Mouse (Mus musculus): ENCODE data around the gene Gimap7. TPM values are rescaled to one million over a fixed set of nuclear protein-coding genes. Genes with fewer than 3 reads are reported as not detected.
"Not testable (repeated sequence)": the region's sequence is repeated elsewhere in the genome, so short reads cannot be mapped to it uniquely, and the experiment has no call there.

The Gimap7 gene
- polyA plus RNA-seq, 1 experiment from 2014 or later, result not detected

DNA sequence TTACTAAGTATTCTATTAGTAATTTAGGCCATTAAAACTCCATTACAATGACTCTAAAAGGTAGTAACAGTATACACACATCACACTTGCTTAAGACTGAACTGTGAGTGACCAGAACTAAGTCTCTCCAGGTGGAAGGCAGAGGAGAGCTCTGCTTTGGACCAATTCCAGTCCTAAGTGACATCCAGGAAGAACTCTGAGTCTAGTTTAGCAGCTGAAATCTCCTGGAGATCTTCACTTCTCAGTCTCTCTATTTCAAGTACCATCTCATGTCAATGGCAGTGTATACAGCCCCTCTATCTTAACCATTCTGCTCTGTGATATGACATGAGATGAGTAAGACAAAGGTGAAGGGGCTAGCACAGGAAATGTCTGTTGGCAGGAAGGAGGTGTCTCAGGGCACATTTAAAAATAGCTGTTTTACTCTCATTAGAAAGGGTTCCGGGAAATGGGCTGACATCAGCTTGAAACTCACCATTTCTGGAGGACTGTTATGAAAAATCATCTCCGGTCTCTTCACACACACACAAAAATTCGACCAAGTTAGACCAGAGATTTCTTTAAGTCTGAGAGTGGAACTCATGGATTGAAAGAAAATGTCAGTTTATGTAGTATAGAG, 36.8 kb upstream of the Gimap7 start:
- H3K27me3 ChIP-seq (replicated peaks), result no peaks in the 10 kb centered on the region
- no peak for ATAC-seq (ENCODE audit: insufficient read depth, low FRiP score, low read depth)
- H3K9ac ChIP-seq, result no peak overlapping the region
- H3K4me3 ChIP-seq (replicated peaks), result no peak overlapping the region
- no peaks in the 10 kb centered on the region for H3K36me3 ChIP-seq
- H3K4me1 ChIP-seq, result no peaks in the 10 kb centered on the region
- no peaks in the 10 kb centered on the region for H3K9me3 ChIP-seq
- no peak overlapping the region for H3K4me2 ChIP-seq
- 60% methylated on average over 3 of the region's 3 CpGs for WGBS
- no peak overlapping the region for H3K27ac ChIP-seq

DNA sequence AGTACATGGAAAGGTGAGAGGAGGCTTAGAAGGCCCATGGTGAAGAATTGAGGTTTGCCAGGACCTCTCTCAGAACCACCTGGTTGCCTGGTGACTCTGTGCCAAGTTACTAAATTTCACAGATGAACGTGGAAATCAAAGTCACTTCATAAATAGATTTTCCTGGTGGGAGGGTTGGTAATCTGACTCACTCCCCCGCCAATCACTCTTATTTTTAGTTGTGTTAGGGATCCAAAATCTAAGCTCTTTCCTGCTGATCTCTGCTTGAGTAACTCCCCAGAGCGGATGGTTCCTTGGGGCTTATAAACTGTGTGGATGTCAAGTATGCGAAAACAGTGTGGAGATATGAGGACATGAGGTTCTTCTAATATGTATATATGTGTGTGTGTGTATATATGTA, 36.1 kb upstream of the Gimap7 start:
- Histone ChIP-seq H3K4me3 (replicated peaks) (no peak overlapping the region), H3K4me1 (no peaks in the 10 kb centered on the region), H3K4me2 (no peak overlapping the region), H3K27ac (no peak overlapping the region), H3K36me3 (no peaks in the 10 kb centered on the region), H3K9me3 (no peaks in the 10 kb centered on the region), H3K27me3 (replicated peaks) (no peaks in the 10 kb centered on the region), H3K9ac (no peak overlapping the region)
- ATAC-seq (ENCODE audit: insufficient read depth, low FRiP score, low read depth), result no peak
- WGBS, result 72% methylated on average over 4 of the region's 4 CpGs

- not testable (repeated sequence) for H3K4me2 ChIP-seq; H3K4me1 ChIP-seq; H3K9ac ChIP-seq; ATAC-seq (ENCODE audit: insufficient read depth, low FRiP score, low read depth); H3K4me3 ChIP-seq (replicated peaks); H3K9me3 ChIP-seq; H3K27ac ChIP-seq; H3K27me3 ChIP-seq (replicated peaks); H3K36me3 ChIP-seq
- WGBS, result 91% methylated on average over 4 of the region's 4 CpGs
These were observed 35.1 kb upstream of the Gimap7 start for GRCm38 (mm10) chr6:48683263-48683821.

DNA sequence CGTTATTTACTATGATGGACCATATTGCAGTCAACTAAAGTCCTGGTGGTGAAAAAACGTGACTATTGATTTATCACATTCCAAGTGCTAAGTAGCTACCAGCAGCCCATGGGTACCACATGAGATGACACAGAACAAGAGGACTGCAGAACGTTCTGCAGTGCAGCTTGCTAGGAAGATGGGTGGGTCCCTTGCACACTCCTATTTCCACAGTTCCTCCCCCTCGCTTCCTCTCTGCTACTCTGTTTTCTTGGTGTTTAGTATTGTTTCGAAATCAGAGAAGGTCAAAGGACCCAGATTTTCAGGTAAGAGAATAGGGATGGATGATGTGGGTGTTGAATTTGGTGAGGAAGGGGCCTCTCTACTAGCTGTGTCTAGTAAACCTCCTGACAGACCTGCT, 34.1 kb upstream of the Gimap7 start, which contains the start of gene Gimap4:
Gimap4 (plus strand) TSS at position 231 of the 400 bp plus-strand sequence.
- H3K36me3 ChIP-seq, result no peaks in the 10 kb centered on the region
- H3K27ac ChIP-seq, result no peak within 1 kb of the TSS
- no peak within 1 kb of the TSS for H3K4me2 ChIP-seq
- no peak within 1 kb of the TSS for H3K4me3 ChIP-seq (replicated peaks)
- WGBS, result 60% methylated on average over 5 of the region's 5 CpGs
- H3K9ac ChIP-seq, result no peak within 1 kb of the TSS
- no peaks in the 10 kb centered on the region for H3K27me3 ChIP-seq (replicated peaks)
- no peaks in the 10 kb centered on the region for H3K9me3 ChIP-seq
- H3K4me1 ChIP-seq, result no peaks in the 10 kb centered on the region
- no peak for ATAC-seq (ENCODE audit: insufficient read depth, low FRiP score, low read depth)

DNA sequence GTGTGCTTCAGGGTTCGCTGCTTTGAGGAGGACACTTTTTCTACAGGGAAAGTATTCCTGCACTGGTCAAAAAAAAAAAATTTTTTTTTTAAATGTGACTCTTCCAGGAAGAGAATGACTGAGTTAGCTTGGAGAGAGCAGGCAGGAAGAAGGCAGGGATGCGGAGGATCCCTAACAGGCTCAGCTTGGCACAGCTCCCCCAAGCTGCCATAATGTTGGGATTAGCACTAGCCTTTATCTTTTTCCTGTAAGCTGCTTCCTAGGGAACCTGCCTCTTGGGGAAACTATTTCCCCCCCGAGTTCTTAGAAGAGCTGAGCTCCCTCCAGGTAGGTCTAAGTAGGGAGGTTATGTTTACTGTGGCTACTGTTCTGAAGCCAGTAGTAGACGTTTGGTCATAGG, 33.6 kb upstream of the Gimap7 start:
- no peaks in the 10 kb centered on the region for H3K4me1 ChIP-seq
- no peak overlapping the region for H3K9ac ChIP-seq
- no peak for ATAC-seq (ENCODE audit: insufficient read depth, low FRiP score, low read depth)
- H3K9me3 ChIP-seq, result no peaks in the 10 kb centered on the region
- H3K4me2 ChIP-seq, result no peak overlapping the region
- no peaks in the 10 kb centered on the region for H3K36me3 ChIP-seq
- no peak overlapping the region for H3K4me3 ChIP-seq (replicated peaks)
- WGBS, result 56% methylated on average over 4 of the region's 4 CpGs
- no peak overlapping the region for H3K27ac ChIP-seq
- H3K27me3 ChIP-seq (replicated peaks), result no peaks in the 10 kb centered on the region

- Histone ChIP-seq H3K4me2 (no peak overlapping the region), H3K27ac (no peak overlapping the region)
- no peak for ATAC-seq (ENCODE audit: insufficient read depth, low FRiP score, low read depth)
These were observed 33.2 kb upstream of the Gimap7 start for GRCm38 (mm10) chr6:48685251-48685650.

GRCm38 (mm10) chr6:48685694-48686665, 32.4 kb upstream of the Gimap7 start:
- Histone ChIP-seq H3K27ac (no peak overlapping the region), H3K4me3 (replicated peaks) (no peak overlapping the region), H3K9ac (no peak overlapping the region)

More at GRCm38 (mm10) chr6:48685251-48685650, 33.2 kb upstream of the Gimap7 start:
- Histone ChIP-seq H3K27me3 (replicated peaks) (no peaks in the 10 kb centered on the region), H3K4me1 (no peaks in the 10 kb centered on the region), H3K36me3 (no peaks in the 10 kb centered on the region), H3K4me3 (replicated peaks) (no peak overlapping the region), H3K9me3 (no peaks in the 10 kb centered on the region), H3K9ac (no peak overlapping the region)
- 75% methylated on average over 2 of the region's 2 CpGs for WGBS

GRCm38 (mm10) chr6:48687077-48687476, 31.3 kb upstream of the Gimap7 start:
- H3K4me3 ChIP-seq (replicated peaks), result no peak overlapping the region
- H3K4me1 ChIP-seq, result no peaks in the 10 kb centered on the region
- no peaks in the 10 kb centered on the region for H3K27me3 ChIP-seq (replicated peaks)
- no peak overlapping the region for H3K27ac ChIP-seq
- H3K36me3 ChIP-seq, result no peaks in the 10 kb centered on the region
- ATAC-seq (ENCODE audit: insufficient read depth, low FRiP score, low read depth), result no peak
- 58% methylated on average over 2 of the region's 2 CpGs for whole genome bisulfite sequencing
- no peak overlapping the region for H3K4me2 ChIP-seq
- no peak overlapping the region for H3K9ac ChIP-seq
- H3K9me3 ChIP-seq, result no peaks in the 10 kb centered on the region

More at GRCm38 (mm10) chr6:48685694-48686665, 32.4 kb upstream of the Gimap7 start:
- WGBS, result 75% methylated on average over 7 of the region's 7 CpGs
- ATAC-seq (ENCODE audit: insufficient read depth, low FRiP score, low read depth), result no peak
- Histone ChIP-seq H3K4me1 (no peaks in the 10 kb centered on the region), H3K9me3 (no peaks in the 10 kb centered on the region), H3K27me3 (replicated peaks) (no peaks in the 10 kb centered on the region), H3K36me3 (no peaks in the 10 kb centered on the region), H3K4me2 (no peak overlapping the region)

DNA sequence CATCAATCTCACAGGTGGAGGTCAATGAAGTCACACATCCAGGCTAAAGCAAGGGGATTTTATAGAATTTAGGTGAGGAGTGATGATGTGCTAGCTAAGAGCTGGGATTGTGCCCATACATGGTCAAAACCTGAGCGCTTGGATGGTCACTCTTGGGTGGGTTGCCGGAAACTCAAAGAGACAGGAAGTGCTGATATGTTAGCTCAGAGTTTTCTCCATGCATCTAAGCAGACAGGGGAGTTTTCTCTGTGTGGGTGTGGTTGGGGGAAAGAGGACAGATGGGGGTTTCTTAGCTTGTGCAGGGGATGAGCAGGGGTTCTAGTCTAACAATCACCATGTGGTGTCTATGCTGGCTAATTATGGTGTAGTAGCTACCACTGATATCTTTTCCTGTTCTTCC, 29.1 kb upstream of the Gimap7 start:
- Histone ChIP-seq H3K27ac (no peak overlapping the region), H3K4me2 (no peak overlapping the region), H3K4me3 (replicated peaks) (no peak overlapping the region), H3K4me1 (no peaks in the 10 kb centered on the region), H3K9ac (no peak overlapping the region), H3K9me3 (no peaks in the 10 kb centered on the region), H3K36me3 (no peaks in the 10 kb centered on the region), H3K27me3 (replicated peaks) (no peaks in the 10 kb centered on the region)
- ATAC-seq (ENCODE audit: insufficient read depth, low FRiP score, low read depth), result no peak
- WGBS, result 74% methylated on average over 2 of the region's 2 CpGs

- Histone ChIP-seq H3K4me2 (no peak overlapping the region), H3K4me3 (replicated peaks) (no peak overlapping the region), H3K4me1 (no peaks in the 10 kb centered on the region), H3K27me3 (replicated peaks) (no peaks in the 10 kb centered on the region), H3K9ac (no peak overlapping the region), H3K27ac (no peak overlapping the region), H3K36me3 (no peaks in the 10 kb centered on the region), H3K9me3 (no peaks in the 10 kb centered on the region)
- 76% methylated on average over 6 of the region's 6 CpGs for WGBS
- ATAC-seq (ENCODE audit: insufficient read depth, low FRiP score, low read depth), result no peak
These were observed 25.5 kb upstream of the Gimap7 start for GRCm38 (mm10) chr6:48692962-48693361.

GRCm38 (mm10) chr6:48696830-48697554, 21.4 kb upstream of the Gimap7 start:
- no peak for ATAC-seq (ENCODE audit: insufficient read depth, low FRiP score, low read depth)
- no peak overlapping the region; the same call in 1 of the 2 replicates for H3K27ac ChIP-seq
- H3K27me3 ChIP-seq (replicated peaks), result no peaks in the 10 kb centered on the region
- no peaks in the 10 kb centered on the region for H3K9me3 ChIP-seq
- no peaks in the 10 kb centered on the region for H3K4me1 ChIP-seq
- no peak overlapping the region for H3K4me2 ChIP-seq
- WGBS, result 81% methylated on average over 4 of the region's 4 CpGs
- H3K4me3 ChIP-seq (replicated peaks), result no peak overlapping the region
- H3K36me3 ChIP-seq, result no peaks in the 10 kb centered on the region
- H3K9ac ChIP-seq, result no peak overlapping the region
